Mouse (Mus musculus) erythroid progenitor cell, adult 5-6 weeks (primary cell): Measurements from ENCODE around the gene Pacs1. TPM values are rescaled to one million over a fixed set of nuclear protein-coding genes. Genes with fewer than 3 reads are reported as not detected.
A peak's percentile ranks its signal among the peaks of the same experiment; 100 is the strongest.
"Not testable (repeated sequence)": the region's sequence is repeated elsewhere in the genome, so short reads cannot be mapped to it uniquely, and the experiment has no call there.

Experiments used
- ATAC-seq: replicated peaks from 2 replicates; pipeline ENCODE4 v1.8.0; 2016; ENCODE audit warnings: moderate number of reproducible peaks, mild to moderate bottlenecking, moderate TSS enrichment, inconsistent platforms; ENCODE audit not compliant: poor library complexity, low FRiP score, severe bottlenecking
- total RNA-seq, 2 experiments: library from RNA; stranded (forward) in 1 of 2; stranded (reverse) in 1 of 2; fragments of 150-400 nt in 1 of 2; fragments of 186-747, 209-891 nt in 1 of 2; gene quantifications; 2 replicates each; pipeline versions ENCODE4 v1.2.3 to v1.2.4; 2015 to 2017; ENCODE audit warnings: low replicate concordance in 2 of 2

Pacs1 gene
- total RNA-seq, 2 experiments from 2014 or later, result 6.8 to 13.4 TPM

GRCm38 (mm10) chr19:5167477-5167876 is 105.4 kb downstream of the Pacs1 start:
- ATAC-seq, result peak; percentile 85

- ATAC-seq, result no peak
These were observed 108.5 kb downstream of the Pacs1 start for GRCm38 (mm10) chr19:5164380-5164779.

GRCm38 (mm10) chr19:5161913-5162312 is 111.0 kb downstream of the Pacs1 start:
- ATAC-seq, result no peak

GRCm38 (mm10) chr19:5152261-5152660 is 120.7 kb downstream of the Pacs1 start:
- no peak for ATAC-seq

- ATAC-seq, result no peak
These were observed 121.2 kb downstream of the Pacs1 start for GRCm38 (mm10) chr19:5151741-5152140.

- peak; percentile 59; the same call in 1 of the 2 replicates for ATAC-seq
These were observed 121.6 kb downstream of the Pacs1 start for GRCm38 (mm10) chr19:5151331-5151730.

- ATAC-seq, result no peak
These were observed 122.6 kb downstream of the Pacs1 start for GRCm38 (mm10) chr19:5150358-5150757.

- ATAC-seq, result not testable (repeated sequence)
These were observed 123.9 kb downstream of the Pacs1 start for GRCm38 (mm10) chr19:5149041-5149440.

GRCm38 (mm10) chr19:5139640-5140039 is 133.3 kb downstream of the Pacs1 start:
- ATAC-seq, result no peak

GRCm38 (mm10) chr19:5131237-5131636 is 141.7 kb downstream of the Pacs1 start:
- no peak for ATAC-seq

GRCm38 (mm10) chr19:5129770-5130169 is 143.1 kb downstream of the Pacs1 start:
- no peak for ATAC-seq

- no peak for ATAC-seq
These were observed 148.8 kb downstream of the Pacs1 start for GRCm38 (mm10) chr19:5124055-5124614.

- ATAC-seq, result no peak
These were observed 149.7 kb downstream of the Pacs1 start for GRCm38 (mm10) chr19:5123241-5123640.

- no peak for ATAC-seq
These were observed 150.4 kb downstream of the Pacs1 start for GRCm38 (mm10) chr19:5122492-5122891.

- ATAC-seq, result no peak
These were observed 154.6 kb downstream of the Pacs1 start, which contains the start of gene Klc2 for GRCm38 (mm10) chr19:5118384-5118698. Gene Klc2 (minus strand): TSS chr19:5118560.

- peak; percentile 76 for ATAC-seq
These were observed 155.2 kb downstream of the Pacs1 start for GRCm38 (mm10) chr19:5117494-5118383.

GRCm38 (mm10) chr19:5113783-5114182 is 159.1 kb downstream of the Pacs1 start:
- ATAC-seq, result no peak

GRCm38 (mm10) chr19:5109659-5110453 is 163.1 kb downstream of the Pacs1 start:
- no peak for ATAC-seq

- no peak for ATAC-seq
These were observed 164.2 kb downstream of the Pacs1 start for GRCm38 (mm10) chr19:5108702-5109101.

- no peak for ATAC-seq
These were observed 164.7 kb downstream of the Pacs1 start for GRCm38 (mm10) chr19:5108271-5108575.
